Mouse (Mus musculus) liver, embryonic 12.5 days (tissue): ENCODE measurements around the gene Aars2. TPM values are rescaled to one million over a fixed set of nuclear protein-coding genes. Genes with fewer than 3 reads are reported as not detected.

Experiments used
- ATAC-seq: fragments of 200-750 bp; cut with Nextera tagmentation; 2 replicates; pipeline ENCODE4 v1.8.0; 2017; ENCODE audit warnings: moderate number of reproducible peaks, mild to moderate bottlenecking, moderate library complexity
- H3K27ac ChIP-seq: fragments of 300-500 bp; sonication (generic); 2 replicates; pipeline ENCODE4 v1.5.1; 2016; ENCODE audit warnings: mild to moderate bottlenecking
- H3K27me3 ChIP-seq: fragments of 300-500 bp; sonication (generic); replicated peaks from 2 replicates; pipeline ENCODE4 v1.6.1; 2016; ENCODE audit warnings: mild to moderate bottlenecking, moderate library complexity
- H3K36me3 ChIP-seq: fragments of 300-500 bp; sonication (generic); 2 replicates; pipeline ENCODE4 v1.6.1; 2016; ENCODE audit warnings: mild to moderate bottlenecking, moderate library complexity
- H3K4me1 ChIP-seq: fragments of 300-500 bp; sonication (generic); 2 replicates; pipeline ENCODE4 v1.6.1; 2016
- H3K4me2 ChIP-seq: fragments of 300-500 bp; sonication (generic); 2 replicates; pipeline ENCODE4 v1.6.1; 2016; ENCODE audit warnings: mild to moderate bottlenecking, moderate library complexity
- H3K4me3 ChIP-seq: fragments of 300-500 bp; sonication (generic); 2 replicates; pipeline ENCODE4 v1.5.1; 2016; ENCODE audit warnings: mild to moderate bottlenecking, moderate library complexity
- H3K9ac ChIP-seq: fragments of 300-500 bp; sonication (generic); 2 replicates; pipeline ENCODE4 v1.6.1; 2016; ENCODE audit warnings: mild to moderate bottlenecking, moderate library complexity
- H3K9me3 ChIP-seq: fragments of 300-500 bp; sonication (generic); replicated peaks from 2 replicates; pipeline ENCODE4 v1.6.1; 2016; ENCODE audit warnings: mild to moderate bottlenecking, moderate library complexity
- WGBS: fragments of 180-500 bp; shearing (Covaris S2); methylation state at CpG from one replicate; pipeline ENCODE4 v1.1.7; 2016; ENCODE audit not compliant: insufficient replicate concordance; 5-methylcytosine and 5-hydroxymethylcytosine counted together
- polyA plus RNA-seq: library from polyadenylated mRNA; unstranded; fragments of >200 nt; fragmentation: Nextera tagmentation; extraction: Ambion mirVana; gene quantifications from 2 replicates; pipeline ENCODE4 v1.2.1, GENCODE M21; 2016

Gene Aars2
- polyA plus RNA-seq, 1 experiment from 2014 or later: 13.6 TPM

GRCm38 (mm10) chr17:45478234-45478825 is 28.3 kb upstream of the Aars2 start:
- H3K9me3 ChIP-seq: no peaks in the 10 kb centered on the region
- no peak overlapping the region for H3K9ac ChIP-seq
- peak overlapping the region; percentile 33 for H3K4me2 ChIP-seq
- peaks cover 7% of the 10 kb centered on the region; the same call in 1 of the 2 replicates for H3K4me1 ChIP-seq
- H3K27ac ChIP-seq: no peak overlapping the region
- peaks cover 50% of the 10 kb centered on the region for H3K27me3 ChIP-seq
- no peak for ATAC-seq
- H3K4me3 ChIP-seq: no peak overlapping the region
- WGBS: 5% methylated on average over 12 of the region's 12 CpGs
- H3K36me3 ChIP-seq: no peaks in the 10 kb centered on the region

- Histone ChIP-seq H3K4me3 (no peak overlapping the region), H3K4me2 (no peak overlapping the region), H3K9me3 (no peaks in the 10 kb centered on the region), H3K9ac (no peak overlapping the region), H3K27me3 (peaks cover 36% of the 10 kb centered on the region), H3K27ac (no peak overlapping the region), H3K4me1 (no peaks in the 10 kb centered on the region), H3K36me3 (no peaks in the 10 kb centered on the region)
- ATAC-seq: no peak
- 17% methylated on average over 2 of the region's 2 CpGs for WGBS
These were observed 26.2 kb upstream of the Aars2 start for GRCm38 (mm10) chr17:45480429-45480828.

DNA sequence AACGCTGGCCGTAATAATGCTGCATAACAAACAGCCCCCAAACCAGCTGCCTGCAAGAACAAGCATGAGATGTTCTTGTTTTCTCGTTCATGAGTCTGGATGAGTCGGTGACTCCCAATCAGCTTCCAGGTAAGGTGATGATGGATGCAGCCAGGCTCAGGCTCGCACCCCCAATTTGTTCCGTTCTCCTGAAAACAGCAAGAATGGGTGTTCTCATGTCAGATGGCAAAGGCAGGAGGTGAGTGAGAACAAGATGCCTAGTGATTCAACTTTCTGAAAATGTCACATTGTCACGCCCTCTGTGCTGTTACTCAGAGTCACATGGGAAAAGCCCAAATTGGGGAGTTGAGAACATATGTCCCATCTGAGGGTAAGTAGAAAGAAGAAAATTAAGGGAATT is 21.1 kb upstream of the Aars2 start:
- H3K4me3 ChIP-seq: no peak overlapping the region
- no peaks in the 10 kb centered on the region for H3K9me3 ChIP-seq
- no peaks in the 10 kb centered on the region for H3K36me3 ChIP-seq
- H3K4me2 ChIP-seq: no peak overlapping the region
- peaks cover 15% of the 10 kb centered on the region for H3K27me3 ChIP-seq
- no peaks in the 10 kb centered on the region for H3K4me1 ChIP-seq
- ATAC-seq: no peak
- WGBS: 62% methylated on average over 7 of the region's 7 CpGs
- no peak overlapping the region for H3K9ac ChIP-seq
- H3K27ac ChIP-seq: no peak overlapping the region

DNA sequence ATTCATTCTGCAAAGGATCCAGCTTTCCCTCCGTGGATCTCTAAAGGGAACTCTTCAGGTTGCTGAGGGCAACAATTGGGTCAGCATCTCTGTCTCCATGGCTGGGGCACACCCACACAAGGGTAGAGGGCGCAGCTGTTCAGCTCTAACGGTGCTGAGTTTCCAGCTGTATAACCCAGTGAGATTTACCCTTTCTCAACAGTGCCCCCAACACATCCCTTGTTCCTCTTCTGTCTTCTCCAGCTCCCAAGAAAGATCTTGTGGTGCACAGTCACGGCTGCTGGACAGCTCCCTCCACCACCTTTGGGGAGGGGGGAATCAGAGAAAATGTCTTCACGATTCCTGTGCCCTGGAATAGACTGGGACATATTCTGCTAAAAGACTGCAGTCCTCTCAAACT is 19.4 kb upstream of the Aars2 start:
- Histone ChIP-seq H3K27me3 (peaks cover 19% of the 10 kb centered on the region), H3K9ac (no peak overlapping the region), H3K27ac (no peak overlapping the region), H3K4me3 (no peak overlapping the region), H3K4me2 (no peak overlapping the region), H3K36me3 (no peaks in the 10 kb centered on the region), H3K9me3 (no peaks in the 10 kb centered on the region), H3K4me1 (no peaks in the 10 kb centered on the region)
- no peak for ATAC-seq
- 11% methylated on average over 5 of the region's 5 CpGs for WGBS

GRCm38 (mm10) chr17:45488321-45489254 is 18.1 kb upstream of the Aars2 start:
- WGBS: 70% methylated on average over 23 of the region's 23 CpGs
- ATAC-seq: no peak
- H3K4me1 ChIP-seq: no peaks in the 10 kb centered on the region

DNA sequence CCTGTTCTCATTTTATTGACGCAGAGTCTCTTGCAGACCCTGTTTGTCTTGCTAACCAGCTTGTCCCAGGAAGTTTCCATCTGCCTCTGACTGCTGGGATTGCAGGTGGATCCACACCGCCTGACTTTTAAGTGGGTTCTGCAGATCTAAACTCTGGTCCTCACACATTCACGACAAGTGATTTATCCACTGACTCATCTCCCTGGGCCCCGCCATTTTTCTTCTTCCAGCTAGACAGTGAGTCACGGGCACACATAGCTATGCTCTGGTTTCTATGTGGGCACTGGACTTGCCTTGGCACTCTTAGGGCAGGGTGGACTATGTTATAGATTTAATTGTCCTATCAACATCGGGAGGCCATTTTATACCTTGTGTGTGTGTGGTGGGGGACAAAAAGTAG is 16.9 kb upstream of the Aars2 start:
- no peak for ATAC-seq
- Histone ChIP-seq H3K27ac (no peak overlapping the region), H3K27me3 (peaks cover 36% of the 10 kb centered on the region), H3K9me3 (no peaks in the 10 kb centered on the region), H3K4me3 (no peak overlapping the region), H3K9ac (no peak overlapping the region), H3K4me2 (no peak overlapping the region), H3K36me3 (no peaks in the 10 kb centered on the region), H3K4me1 (no peaks in the 10 kb centered on the region)
- WGBS: 71% methylated on average over 6 of the region's 6 CpGs

More at GRCm38 (mm10) chr17:45488321-45489254, 18.1 kb upstream of the Aars2 start:
- Histone ChIP-seq H3K36me3 (no peaks in the 10 kb centered on the region), H3K27ac (no peak overlapping the region), H3K9me3 (no peaks in the 10 kb centered on the region), H3K4me2 (no peak overlapping the region), H3K9ac (no peak overlapping the region), H3K27me3 (peaks cover 30% of the 10 kb centered on the region), H3K4me3 (no peak overlapping the region)

GRCm38 (mm10) chr17:45490532-45491154 is 16.0 kb upstream of the Aars2 start:
- no peaks in the 10 kb centered on the region for H3K9me3 ChIP-seq
- 54% methylated on average over 13 of the region's 13 CpGs for WGBS
- H3K36me3 ChIP-seq: no peaks in the 10 kb centered on the region
- no peak overlapping the region for H3K9ac ChIP-seq
- ATAC-seq: no peak
- H3K27ac ChIP-seq: no peak overlapping the region
- H3K4me2 ChIP-seq: no peak overlapping the region
- H3K4me1 ChIP-seq: no peaks in the 10 kb centered on the region
- peaks cover 36% of the 10 kb centered on the region for H3K27me3 ChIP-seq
- no peak overlapping the region for H3K4me3 ChIP-seq

GRCm38 (mm10) chr17:45495398-45495797 is 11.2 kb upstream of the Aars2 start:
- no peak overlapping the region for H3K9ac ChIP-seq
- no peak overlapping the region for H3K27ac ChIP-seq
- H3K36me3 ChIP-seq: no peaks in the 10 kb centered on the region
- H3K4me1 ChIP-seq: no peaks in the 10 kb centered on the region
- no peak for ATAC-seq
- H3K9me3 ChIP-seq: no peaks in the 10 kb centered on the region
- WGBS: 64% methylated on average over 11 of the region's 11 CpGs
- H3K27me3 ChIP-seq: peaks cover 21% of the 10 kb centered on the region
- no peak overlapping the region for H3K4me2 ChIP-seq
- no peak overlapping the region for H3K4me3 ChIP-seq

GRCm38 (mm10) chr17:45498397-45498796 is 8.2 kb upstream of the Aars2 start:
- Histone ChIP-seq H3K4me1 (peaks cover under 1% of the 10 kb centered on the region; the same call in 1 of the 2 replicates), H3K27ac (no peak overlapping the region), H3K9ac (no peak overlapping the region), H3K27me3 (peaks cover 8% of the 10 kb centered on the region), H3K4me2 (no peak overlapping the region), H3K4me3 (no peak overlapping the region), H3K36me3 (no peaks in the 10 kb centered on the region), H3K9me3 (no peaks in the 10 kb centered on the region)
- WGBS: 70% methylated on average over 13 of the region's 13 CpGs
- ATAC-seq: no peak

GRCm38 (mm10) chr17:45499516-45499915 is 7.1 kb upstream of the Aars2 start:
- Histone ChIP-seq H3K4me3 (no peak overlapping the region), H3K9me3 (no peaks in the 10 kb centered on the region), H3K4me2 (no peak overlapping the region), H3K4me1 (peaks cover 11% of the 10 kb centered on the region; the same call in 1 of the 2 replicates), H3K36me3 (no peaks in the 10 kb centered on the region), H3K27me3 (peaks cover under 1% of the 10 kb centered on the region), H3K27ac (no peak overlapping the region), H3K9ac (no peak overlapping the region)
- 33% methylated on average over 2 of the region's 2 CpGs for WGBS
- no peak for ATAC-seq

DNA sequence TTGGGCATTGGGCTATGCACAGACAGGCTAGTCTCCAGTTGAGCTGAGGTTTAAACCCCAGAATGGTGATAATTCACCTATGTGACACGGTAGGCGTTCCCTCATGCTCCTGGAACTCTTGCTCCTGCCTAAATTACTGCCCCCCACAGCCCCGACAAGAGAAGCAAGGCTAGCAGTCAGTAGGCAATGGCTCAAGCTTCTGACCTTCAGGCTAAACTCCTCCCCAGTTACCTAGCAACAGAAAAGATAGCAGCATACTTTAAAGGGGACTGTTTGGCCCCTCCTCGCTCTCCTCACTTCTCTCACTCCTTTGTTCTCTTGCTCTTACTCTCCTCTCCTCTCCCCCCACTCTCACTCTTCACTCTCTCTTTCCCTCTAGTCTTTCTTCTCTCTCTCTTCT is 5.7 kb upstream of the Aars2 start:
- 58% methylated on average over 4 of the region's 4 CpGs for WGBS
- H3K9me3 ChIP-seq: no peaks in the 10 kb centered on the region
- no peaks in the 10 kb centered on the region; the same call in 1 of the 2 replicates for H3K27me3 ChIP-seq
- H3K9ac ChIP-seq: no peak overlapping the region
- no peak overlapping the region for H3K4me3 ChIP-seq
- no peak overlapping the region for H3K27ac ChIP-seq
- no peak for ATAC-seq
- H3K4me1 ChIP-seq: peaks cover 12% of the 10 kb centered on the region; the same call in 1 of the 2 replicates
- no peak overlapping the region for H3K4me2 ChIP-seq
- no peaks in the 10 kb centered on the region for H3K36me3 ChIP-seq

DNA sequence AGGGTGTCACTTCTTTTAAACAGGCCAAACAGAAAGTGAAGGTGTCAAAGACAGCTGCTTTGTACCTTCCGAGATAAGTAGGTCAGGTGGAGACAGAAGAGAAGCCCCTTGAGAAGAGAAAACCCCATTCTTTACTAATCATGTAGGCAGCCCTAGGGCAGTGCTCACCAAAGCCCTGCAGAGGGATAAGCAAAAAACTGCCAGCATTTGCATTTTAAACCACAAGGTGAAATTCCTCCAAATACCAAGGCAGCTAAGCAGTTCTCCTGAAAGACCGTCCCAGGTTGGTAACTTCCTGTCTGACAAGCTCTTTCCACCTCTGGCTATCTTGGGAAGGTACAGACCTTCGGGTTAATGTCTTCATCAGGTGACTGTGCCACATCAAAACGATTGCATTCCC is 4.3 kb upstream of the Aars2 start:
- no peak for ATAC-seq
- Histone ChIP-seq H3K4me2 (no peak overlapping the region), H3K9ac (no peak overlapping the region), H3K4me1 (peaks cover 22% of the 10 kb centered on the region), H3K27ac (no peak overlapping the region), H3K9me3 (no peaks in the 10 kb centered on the region), H3K4me3 (no peak overlapping the region), H3K36me3 (no peaks in the 10 kb centered on the region), H3K27me3 (no peaks in the 10 kb centered on the region; the same call in 1 of the 2 replicates)
- 40% methylated on average over 4 of the region's 4 CpGs for WGBS
